Mouse (Mus musculus) small intestine, adult 2 months (tissue): ENCODE measurements around the gene Mat2a.

Experiments
- CTCF ChIP-seq: fragments of 200-500 bp; IDR thresholded peaks from 2 replicates; pipeline ENCODE4 v1.5.1; 2012; ENCODE audit warnings: low read depth, mild to moderate bottlenecking, control low read depth, inconsistent platforms, low read length, moderate library complexity, mixed read lengths; ENCODE audit not compliant: insufficient replicate concordance, insufficient read length; ENCODE audit errors: extremely low read depth
- POLR2A ChIP-seq: fragments of 200-500 bp; IDR thresholded peaks from 2 replicates; pipeline ENCODE4 v1.6.1; 2012; ENCODE audit warnings: low read depth, mild to moderate bottlenecking, control low read depth, inconsistent platforms, low read length, moderate library complexity

DNA sequence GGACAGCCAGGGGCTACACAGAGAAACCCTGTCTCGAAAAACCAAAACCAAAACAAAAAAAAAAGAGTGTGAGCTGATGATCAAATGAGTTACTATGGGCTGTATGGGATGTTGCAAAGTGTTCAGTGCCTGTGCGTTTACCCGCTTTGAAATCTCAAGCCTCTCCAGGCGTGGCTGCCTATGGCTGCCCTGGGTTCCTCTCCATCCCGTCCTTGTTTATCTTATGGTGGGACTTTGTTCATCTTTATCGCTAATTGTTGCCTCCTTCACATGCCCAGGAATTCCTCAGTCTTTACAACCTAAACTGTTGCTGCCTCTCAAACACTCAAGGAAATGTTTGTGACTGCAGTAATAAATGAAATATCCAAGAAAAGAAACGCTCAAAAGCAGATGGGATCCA is 19.1 kb upstream of the Mat2a start:
- TF ChIP-seq POLR2A (no peak), CTCF (no peak)
